Mouse (Mus musculus) left cerebral cortex, adult 2 months (tissue): ENCODE results near the gene Nkg7. TPM values are rescaled to one million over a fixed set of nuclear protein-coding genes. Genes with fewer than 3 reads are reported as not detected.
A peak's percentile ranks its signal among the peaks of the same experiment; 100 is the strongest.
"Not testable (repeated sequence)": the region's sequence is repeated elsewhere in the genome, so short reads cannot be mapped to it uniquely, and the experiment has no call there.

ENCODE experiments used
- DNase-seq, 2 experiments: peaks; one replicate each; pipeline ENCODE4 v3.0.0; 2021 to 2022; ENCODE audit warnings: low spot score in 2 of 2, mixed read lengths in 1 of 2; ENCODE audit errors: extremely low spot score in 1 of 2
- H3K27ac ChIP-seq: fragments of 200-600 bp; 2 replicates; pipeline ENCODE4 v1.8.1; 2022
- H3K4me3 ChIP-seq: fragments of 200-600 bp; 2 replicates; pipeline ENCODE4 v1.8.1; 2022
- CTCF ChIP-seq: fragments of 200-600 bp; IDR thresholded peaks from 2 replicates; pipeline ENCODE4 v1.8.1; 2022; ENCODE audit warnings: antibody characterized with exemption, mild to moderate bottlenecking, moderate library complexity
- intact Hi-C: fragments of 180-260 bp; cut with DNase I; formaldehyde crosslinking; loops from one replicate; pipeline ENCODE4 v1.15.1; 2025
- long read RNA-seq, 2 experiments: library from polyadenylated mRNA; stranded (forward); transcript quantifications; one replicate each; pipeline ENCODE4 v2.0.0; 2021; ENCODE audit warnings: borderline mapping rate in 2 of 2
- total RNA-seq, 2 experiments: library from RNA; stranded (reverse); gene quantifications; 2 replicates each; pipeline ENCODE4 v1.2.3; 2021

Nkg7 gene
- total RNA-seq, result not detected
- long read RNA-seq, experiment 1, result 0 reads
- long read RNA-seq, experiment 2, result 0 reads

- TF ChIP-seq CTCF, result no peak
- intact Hi-C loops, result no loop called here
- Histone ChIP-seq H3K4me3 (no peak within 1 kb of the TSS), H3K27ac (no peak within 1 kb of the TSS)
- no peak for DNase-seq
Observed at GRCm38 (mm10) chr7:43436341-43437255, at the start of gene Nkg7. Gene Nkg7 (plus strand): TSS chr7:43437073.

DNA sequence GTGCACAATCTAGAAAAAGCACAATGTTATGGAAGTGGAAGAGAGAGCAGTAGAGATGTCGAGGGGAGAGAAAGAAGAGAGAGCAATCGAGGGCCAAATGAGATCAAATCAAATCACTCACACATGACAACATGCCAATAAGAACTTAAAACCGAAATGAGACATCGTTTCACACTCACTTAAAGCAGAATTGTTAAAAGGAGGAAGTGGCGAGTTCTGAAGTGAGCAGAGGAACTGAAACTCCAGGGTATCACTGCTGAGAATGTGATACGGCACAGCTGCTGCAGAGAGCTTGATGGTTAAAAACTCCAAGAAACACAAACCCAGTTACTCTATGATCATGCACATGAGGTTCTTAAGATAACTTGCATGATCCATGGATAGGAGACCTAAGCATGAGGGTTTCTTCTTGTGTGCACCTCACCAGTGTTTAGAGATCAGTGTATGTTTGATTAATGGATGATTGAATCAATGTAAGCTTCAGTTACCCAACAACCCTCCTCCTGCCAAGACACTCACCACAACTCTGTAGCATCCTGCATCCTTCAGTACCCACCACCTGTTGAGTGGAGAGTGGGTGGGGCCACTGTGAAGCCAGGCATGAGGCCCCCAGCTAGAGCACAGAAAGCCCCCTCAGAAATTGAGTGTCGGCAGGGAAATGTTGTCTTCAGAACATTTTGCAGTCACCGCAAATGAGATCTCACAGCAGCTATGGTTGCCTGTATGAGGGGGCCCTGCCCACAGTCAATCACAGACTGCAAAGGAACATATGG is 44.3 kb upstream of the Nkg7 start:
- Histone ChIP-seq H3K27ac (no peak overlapping the region), H3K4me3 (no peak overlapping the region)
- DNase-seq, result no peak
- intact Hi-C loops, result no loop called here
- no peak for TF ChIP-seq CTCF

GRCm38 (mm10) chr7:43399501-43399900 is 37.4 kb upstream of the Nkg7 start:
- DNase-seq, result no peak
- no peak for TF ChIP-seq CTCF
- intact Hi-C loops, result no loop called here
- Histone ChIP-seq H3K4me3 (no peak overlapping the region), H3K27ac (no peak overlapping the region)

GRCm38 (mm10) chr7:43402718-43403117 is 34.2 kb upstream of the Nkg7 start:
- H3K27ac ChIP-seq, result no peak overlapping the region
- no peak for TF ChIP-seq CTCF
- no peak overlapping the region for H3K4me3 ChIP-seq
- intact Hi-C loops, result no loop called here
- no peak for DNase-seq

GRCm38 (mm10) chr7:43407573-43407972 is 29.3 kb upstream of the Nkg7 start:
- intact Hi-C loops, result no loop called here
- Histone ChIP-seq H3K27ac (no peak overlapping the region), H3K4me3 (no peak overlapping the region)
- no peak for DNase-seq
- TF ChIP-seq CTCF, result no peak

- no peak for DNase-seq
- no peak for TF ChIP-seq CTCF
- intact Hi-C loops, result no loop called here
- Histone ChIP-seq H3K27ac (no peak within 1 kb of the TSS), H3K4me3 (no peak within 1 kb of the TSS)
Observed at GRCm38 (mm10) chr7:43408131-43408553, 28.7 kb upstream of the Nkg7 start, which contains the start of gene Siglecg. Gene Siglecg (plus strand): TSS chr7:43408204.

GRCm38 (mm10) chr7:43409084-43409483 is 27.8 kb upstream of the Nkg7 start:
- no peak for DNase-seq
- Histone ChIP-seq H3K27ac (no peak overlapping the region), H3K4me3 (no peak overlapping the region)
- TF ChIP-seq CTCF, result no peak
- intact Hi-C loops, result no loop called here

DNA sequence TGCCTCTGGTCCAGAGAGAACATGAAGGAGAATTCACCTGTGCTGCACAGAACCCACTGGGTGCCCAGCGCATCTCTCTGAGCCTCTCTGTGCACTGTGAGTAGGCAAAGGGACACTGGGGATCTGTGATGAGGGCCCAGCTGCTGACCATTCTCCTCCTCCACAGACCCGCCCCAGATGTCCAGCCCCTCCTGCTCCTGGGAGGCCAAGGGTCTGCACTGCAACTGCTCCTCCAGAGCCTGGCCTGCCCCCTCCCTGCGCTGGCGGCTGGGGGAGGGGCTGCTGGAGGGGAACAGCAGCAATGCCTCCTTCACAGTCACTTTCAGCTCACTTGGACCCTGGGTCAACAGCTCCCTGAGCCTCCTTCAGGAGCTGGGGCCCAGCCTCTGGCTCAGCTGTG is 25.1 kb upstream of the Nkg7 start:
- intact Hi-C loops, DNase-seq: not testable (repeated sequence)

DNA sequence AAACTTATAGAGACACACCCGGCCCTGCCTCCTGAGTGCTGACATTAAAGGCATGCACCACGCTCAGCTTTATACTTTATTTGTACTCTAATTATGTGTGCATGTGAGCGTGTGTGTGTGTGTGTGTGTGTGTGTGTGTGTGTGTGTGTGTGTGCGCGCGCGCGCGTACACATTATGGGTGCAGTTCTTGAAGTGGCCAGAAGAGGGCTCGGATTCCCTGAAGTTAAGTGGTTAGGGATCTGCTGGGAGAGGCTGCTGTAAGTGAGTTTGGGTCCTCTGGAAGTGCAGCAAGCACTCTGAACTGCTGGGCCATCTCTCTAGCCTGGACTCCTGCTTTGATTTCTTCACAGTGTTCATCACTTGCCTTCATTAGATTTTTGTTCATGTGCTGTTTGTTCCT is 19.6 kb upstream of the Nkg7 start:
- no peak overlapping the region for H3K27ac ChIP-seq
- no peak for DNase-seq
- H3K4me3 ChIP-seq, result no peak overlapping the region
- no peak for TF ChIP-seq CTCF
- intact Hi-C loops, result no loop called here

More for the DNA sequence above, 25.1 kb upstream of the Nkg7 start:
- not testable (repeated sequence) for H3K4me3 ChIP-seq, H3K27ac ChIP-seq

- intact Hi-C loops, result loop anchor here (1.0 kb wide), 2 partner anchors 43 to 72 kb away; no protein-coding TSS in a partner anchor
- Histone ChIP-seq H3K27ac (no peak overlapping the region), H3K4me3 (no peak overlapping the region)
- peak; percentile 100 for TF ChIP-seq CTCF
- peak; percentile 79 to 91 for DNase-seq
Observed at GRCm38 (mm10) chr7:43422995-43423617, 13.8 kb upstream of the Nkg7 start.

GRCm38 (mm10) chr7:43423991-43424625 is 12.8 kb upstream of the Nkg7 start:
- TF ChIP-seq CTCF, result no peak
- intact Hi-C loops, result loop anchor here (1.0 kb wide), 2 partner anchors 42 to 71 kb away; no protein-coding TSS in a partner anchor

More at GRCm38 (mm10) chr7:43423991-43424625, 12.8 kb upstream of the Nkg7 start:
- no peak overlapping the region for H3K27ac ChIP-seq
- H3K4me3 ChIP-seq, result no peak overlapping the region
- no peak for DNase-seq
